Mouse (Mus musculus): ENCODE results near the gene Syp. TPM values are rescaled to one million over a fixed set of nuclear protein-coding genes. Genes with fewer than 3 reads are reported as not detected.

The Syp gene
- polyA plus RNA-seq (2017; shearing (Covaris generic)): 1 to 10 TPM; 9.3 TPM

DNA sequence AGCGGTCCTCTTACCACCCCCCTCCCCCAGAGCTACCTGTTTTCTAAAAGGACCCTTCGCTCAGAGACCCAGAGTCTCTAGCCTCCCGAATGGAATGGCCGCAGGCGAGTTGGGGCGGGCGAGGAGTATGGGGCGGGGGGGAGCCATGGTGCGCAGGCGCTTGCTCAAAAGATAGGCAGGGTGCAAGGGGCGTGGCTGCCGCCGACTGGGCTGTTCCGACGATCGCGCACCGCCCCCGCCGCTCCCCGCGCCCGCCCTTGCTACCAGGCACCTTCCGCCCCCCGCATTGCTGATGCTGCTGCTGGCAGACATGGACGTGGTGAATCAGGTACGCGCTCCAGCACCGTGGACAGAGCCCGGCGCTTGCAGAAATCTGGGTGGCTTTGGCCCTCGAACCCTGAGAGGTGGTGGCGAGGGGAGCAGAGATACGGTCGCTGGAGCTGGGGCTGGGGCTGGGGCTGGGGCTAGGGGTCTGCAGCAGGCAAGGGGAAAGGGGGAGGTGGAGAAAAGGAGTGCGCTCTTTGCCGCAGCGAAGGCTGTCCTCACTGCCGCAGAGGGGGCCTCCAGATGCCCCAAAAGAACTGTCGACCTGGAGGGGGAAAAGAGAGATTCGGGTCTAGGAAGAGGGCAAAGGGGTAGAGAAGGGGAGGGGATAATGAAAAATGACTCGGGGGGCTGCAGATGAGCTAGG is at the start of gene Syp:
TSS of gene Syp (plus strand) at position 71 of the 691 bp plus-strand sequence.
- peak; percentile 90 for ATAC-seq

DNA sequence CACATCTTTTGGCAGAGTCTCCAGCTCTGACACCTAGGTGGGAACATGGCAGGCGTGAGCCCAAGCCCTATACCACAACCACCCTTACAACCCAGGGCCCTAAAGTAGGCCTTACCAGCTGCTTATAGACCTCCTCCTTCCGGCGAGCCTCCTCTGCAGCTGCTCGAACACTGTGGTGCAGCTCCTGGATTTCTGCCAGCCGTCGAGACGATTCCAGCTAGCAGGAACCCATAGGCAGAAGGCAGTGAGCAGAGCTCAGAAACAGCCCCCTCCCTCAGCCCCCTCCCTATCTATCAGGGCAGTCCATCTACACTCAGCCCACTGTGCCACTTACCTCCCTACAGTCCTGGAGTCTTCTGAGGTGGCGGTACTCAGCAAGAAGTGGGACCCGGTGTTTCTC is 42.9 kb upstream of the Syp start:
- no peak for ATAC-seq

DNA sequence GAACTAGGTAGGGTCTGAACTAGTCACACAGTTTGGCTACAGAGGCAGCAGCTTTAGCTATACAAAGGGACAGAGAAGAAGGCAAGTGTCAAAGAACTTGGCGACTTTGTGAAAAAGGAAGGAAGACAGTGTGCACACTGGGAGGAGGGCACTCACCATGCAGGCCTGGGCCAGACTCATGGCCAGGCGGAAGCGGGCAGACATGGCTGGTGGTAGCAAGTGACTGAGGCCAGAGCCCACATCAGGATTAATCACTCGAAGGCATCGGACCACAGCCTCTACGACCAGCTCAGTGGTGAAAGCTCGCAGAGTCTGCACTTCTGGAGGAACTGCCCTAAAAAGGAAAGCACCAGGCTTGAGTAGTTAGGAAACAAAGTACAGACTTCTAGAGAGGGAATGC is 34.3 kb upstream of the Syp start:
- ATAC-seq: no peak

DNA sequence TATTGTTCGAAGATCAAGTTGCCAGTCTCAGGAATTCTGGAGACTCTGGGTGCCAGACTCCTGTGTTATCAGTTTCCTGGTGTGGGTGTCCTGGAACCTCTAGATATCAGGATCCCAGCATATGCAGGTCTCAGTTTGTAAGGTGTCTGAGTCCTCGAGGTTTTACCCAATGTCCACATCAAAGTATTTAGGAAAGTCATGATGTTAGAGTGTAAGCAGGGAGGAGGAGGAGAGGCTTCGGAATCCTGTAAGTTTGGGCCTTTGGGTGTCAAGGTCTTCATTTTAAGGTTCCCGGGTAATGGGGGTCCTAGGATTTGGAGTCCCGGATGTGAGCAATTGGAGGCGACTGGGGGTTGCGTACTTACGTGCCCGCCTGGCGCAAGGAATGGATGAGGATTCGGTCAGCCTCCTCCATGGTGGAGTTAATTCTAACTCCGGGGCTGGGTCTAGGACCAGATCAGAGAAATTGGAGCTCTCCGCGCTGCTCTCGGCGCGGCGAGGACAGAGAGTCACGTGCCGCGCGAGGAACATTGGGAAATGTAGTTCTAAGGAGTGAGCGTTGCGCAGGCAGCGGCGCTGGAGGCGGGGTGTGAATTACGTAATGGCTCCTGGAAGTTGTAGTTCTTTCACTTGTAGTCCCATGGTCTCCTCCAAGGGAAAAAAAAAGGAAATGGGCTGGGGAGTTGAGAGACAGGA is 33.2 kb upstream of the Syp start, which contains the start of gene Ccdc22:
TSS of gene Ccdc22 (minus strand) at position 639 of the 696 bp plus-strand sequence.
- peak; percentile 95 for ATAC-seq

DNA sequence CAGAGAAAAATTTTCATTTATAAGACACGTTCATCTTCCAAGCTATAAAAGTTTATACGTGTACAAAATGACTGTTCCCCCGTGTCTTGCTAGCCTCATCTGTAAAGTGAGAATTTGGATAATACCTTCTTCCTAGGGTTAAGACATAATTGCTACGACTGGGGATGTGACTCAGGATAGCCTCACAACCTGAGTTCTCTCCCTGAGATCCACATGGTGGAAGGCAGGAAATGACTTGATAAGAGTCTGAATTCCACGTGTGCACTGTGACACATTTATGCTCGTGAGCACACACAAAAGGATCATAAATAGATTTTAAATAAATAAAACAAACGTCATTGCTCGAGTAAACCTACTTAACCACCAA is 32.7 kb upstream of the Syp start:
- peak; percentile 46 for ATAC-seq

DNA sequence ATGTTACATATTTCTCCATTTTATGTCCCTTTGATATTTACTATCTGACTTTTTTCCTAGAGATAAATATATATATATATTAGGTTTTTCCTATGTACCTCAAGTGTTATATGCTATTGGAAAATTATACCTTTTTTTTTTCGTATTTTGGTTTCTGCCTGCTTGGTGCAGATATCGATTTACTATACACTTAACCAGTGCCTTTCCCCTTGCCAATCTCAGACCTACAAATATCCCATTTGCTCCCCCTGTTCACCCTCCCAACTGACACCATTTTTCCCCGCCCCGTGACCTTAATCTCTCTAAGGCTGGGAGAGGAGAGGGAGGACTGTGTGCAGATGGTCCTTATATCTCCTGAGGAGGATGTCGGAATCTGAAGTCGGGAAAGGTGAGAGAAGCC is 31.5 kb upstream of the Syp start, which contains the start of gene Cacna1f:
TSS of gene Cacna1f (plus strand) at position 301 of the 400 bp plus-strand sequence.
- no peak for ATAC-seq

DNA sequence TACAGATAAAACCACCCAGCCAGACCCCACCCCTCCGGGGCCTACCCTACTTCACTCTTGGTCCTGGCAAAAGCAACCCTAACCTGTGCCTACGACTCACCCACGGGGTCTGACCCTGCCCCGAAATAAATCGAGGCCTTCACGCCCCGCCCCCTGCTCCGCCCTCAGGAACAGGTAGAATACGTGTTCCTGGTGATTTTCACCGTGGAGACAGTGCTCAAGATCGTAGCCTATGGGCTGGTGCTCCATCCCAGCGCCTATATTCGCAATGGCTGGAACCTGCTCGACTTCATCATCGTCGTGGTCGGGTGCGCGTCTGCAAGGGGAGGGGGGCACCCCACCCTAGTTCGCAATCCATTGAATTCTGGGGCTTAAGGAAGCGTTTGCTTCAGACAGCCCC is 28.2 kb upstream of the Syp start:
- no peak for ATAC-seq

DNA sequence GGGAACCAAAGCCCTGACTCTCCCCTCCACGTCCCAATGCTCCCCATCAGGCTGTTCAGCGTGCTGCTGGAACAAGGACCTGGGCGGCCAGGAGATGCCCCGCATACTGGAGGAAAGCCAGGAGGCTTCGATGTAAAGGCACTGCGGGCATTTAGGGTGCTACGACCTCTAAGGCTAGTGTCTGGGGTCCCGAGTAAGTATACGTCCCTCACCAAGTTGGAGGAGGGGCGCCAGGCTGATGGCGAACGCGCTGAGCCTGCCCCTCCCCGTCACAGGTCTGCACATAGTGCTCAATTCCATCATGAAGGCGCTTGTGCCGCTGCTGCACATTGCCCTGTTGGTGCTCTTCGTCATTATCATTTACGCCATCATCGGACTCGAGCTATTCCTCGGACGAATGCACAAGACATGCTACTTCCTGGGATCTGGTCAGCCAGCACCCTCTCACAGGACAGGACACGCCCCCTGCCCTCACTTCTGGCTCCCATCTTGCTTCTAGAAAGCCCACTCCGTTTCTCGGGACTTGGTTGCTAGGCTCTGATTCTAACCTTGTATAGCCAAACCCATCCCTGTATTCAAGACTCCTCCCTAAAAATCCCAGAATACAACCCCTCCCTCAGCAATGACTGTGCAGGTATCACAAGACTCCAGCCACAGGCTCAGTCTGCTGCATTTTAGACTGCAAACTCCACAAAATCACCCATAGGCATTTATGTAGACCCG is 27.6 kb upstream of the Syp start:
- ATAC-seq: no peak

DNA sequence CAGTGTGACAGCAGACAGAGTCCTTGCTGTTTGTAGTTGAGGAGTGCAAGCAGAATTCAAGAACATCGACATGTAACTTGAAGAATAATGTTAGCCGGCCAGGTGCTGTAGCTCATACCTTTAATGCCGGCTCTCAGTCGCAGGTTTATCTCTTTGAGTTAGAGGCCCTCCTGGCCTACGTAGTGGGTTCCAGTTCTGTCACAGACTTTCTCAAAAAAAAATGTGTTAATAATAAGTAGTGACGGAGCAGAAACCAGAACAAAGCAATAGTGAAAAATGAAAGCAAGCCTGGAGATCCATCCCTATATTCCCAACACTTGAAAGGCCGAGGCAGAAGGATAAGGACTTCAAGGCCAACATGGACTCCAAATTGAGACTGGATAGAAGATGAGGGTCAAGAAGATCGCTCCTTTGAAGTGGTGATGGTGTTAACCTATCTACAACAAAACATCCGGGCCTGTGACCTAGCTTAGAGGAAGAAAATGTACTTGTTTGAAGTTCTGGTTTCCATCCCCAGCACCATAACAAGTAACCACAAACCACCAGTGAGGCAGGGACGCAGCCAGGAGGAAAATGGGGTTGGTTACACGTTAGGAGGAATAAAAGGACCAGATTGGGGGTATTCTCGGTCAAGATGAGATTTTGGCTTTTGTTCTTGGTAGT is 20.3 kb upstream of the Syp start:
- peak; percentile 90 for ATAC-seq

DNA sequence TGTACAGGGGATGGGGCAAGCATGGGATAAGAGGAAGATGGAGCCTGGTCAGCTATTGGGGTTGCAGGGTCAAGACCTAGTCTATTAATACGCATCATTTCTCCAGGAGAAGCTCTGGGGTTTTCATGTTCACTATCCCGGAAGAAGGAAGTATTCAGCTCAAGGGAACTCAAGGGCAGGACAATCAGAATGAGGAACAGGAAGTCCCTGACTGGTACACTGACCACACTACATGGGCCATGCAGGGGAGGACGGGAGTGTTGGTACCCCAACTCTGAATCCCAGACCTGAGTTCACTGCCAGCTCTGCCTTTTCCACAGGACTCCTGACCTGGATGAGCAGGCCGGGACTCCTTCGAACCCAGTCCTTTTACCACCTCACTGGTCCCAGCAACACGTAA is 5.7 kb upstream of the Syp start:
- no peak for ATAC-seq

DNA sequence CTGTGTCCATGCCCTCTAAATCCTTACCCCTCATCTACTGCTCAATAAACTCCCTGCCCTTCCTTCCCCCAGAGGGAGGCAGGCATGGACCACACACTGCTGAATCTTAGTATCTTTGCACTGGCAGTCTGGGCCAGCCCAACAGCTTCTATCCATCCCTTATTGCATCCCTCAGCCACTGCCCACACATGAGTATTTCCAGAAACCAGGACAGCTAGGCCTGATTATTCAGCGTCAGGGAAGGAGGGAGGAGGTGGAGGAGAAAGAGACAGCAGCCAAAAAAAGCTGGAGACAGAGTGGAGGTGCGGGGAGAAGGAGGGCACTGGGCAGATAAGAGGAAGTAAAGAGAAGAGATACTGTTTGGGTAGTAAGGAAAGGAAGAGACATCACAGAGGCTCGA is 3.2 kb upstream of the Syp start:
- ATAC-seq: no peak

DNA sequence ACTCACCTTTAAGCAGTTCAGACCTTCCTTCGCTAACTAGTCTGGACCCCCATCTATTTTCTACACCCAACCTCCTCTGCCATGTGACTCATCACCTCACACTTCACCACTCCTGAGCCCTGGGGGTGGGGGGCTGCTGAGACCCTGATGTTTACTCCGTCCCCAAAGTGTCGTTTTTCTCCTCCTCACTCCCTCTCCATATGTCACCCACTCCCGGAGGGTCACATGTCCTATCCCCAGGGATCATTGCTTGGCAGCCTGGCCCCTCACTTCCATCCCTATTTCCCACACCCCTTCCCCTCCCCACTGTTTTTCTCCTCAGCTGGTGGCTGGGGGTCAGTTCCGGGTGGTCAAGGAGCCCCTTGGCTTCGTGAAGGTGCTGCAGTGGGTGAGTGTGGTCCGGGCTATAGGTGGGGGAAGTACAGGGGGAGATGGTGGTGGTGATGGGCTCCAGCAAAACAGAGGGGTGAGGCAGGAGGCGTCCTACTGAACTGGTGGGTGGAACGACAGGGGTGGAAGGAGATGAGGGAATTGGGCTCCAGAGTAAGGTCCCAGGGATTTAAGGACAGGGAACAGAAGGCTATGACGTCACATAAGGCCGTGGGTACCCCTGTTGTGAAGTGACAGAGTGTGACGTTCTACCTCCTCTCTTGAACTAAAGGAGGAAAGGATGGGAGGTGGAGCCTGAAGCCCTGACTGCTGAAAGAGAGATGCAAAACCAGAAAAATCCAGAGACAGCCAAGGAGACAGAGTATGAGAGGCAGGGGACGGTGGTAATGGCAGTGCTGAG is 1.5 kb downstream of the Syp start:
- no peak for ATAC-seq

DNA sequence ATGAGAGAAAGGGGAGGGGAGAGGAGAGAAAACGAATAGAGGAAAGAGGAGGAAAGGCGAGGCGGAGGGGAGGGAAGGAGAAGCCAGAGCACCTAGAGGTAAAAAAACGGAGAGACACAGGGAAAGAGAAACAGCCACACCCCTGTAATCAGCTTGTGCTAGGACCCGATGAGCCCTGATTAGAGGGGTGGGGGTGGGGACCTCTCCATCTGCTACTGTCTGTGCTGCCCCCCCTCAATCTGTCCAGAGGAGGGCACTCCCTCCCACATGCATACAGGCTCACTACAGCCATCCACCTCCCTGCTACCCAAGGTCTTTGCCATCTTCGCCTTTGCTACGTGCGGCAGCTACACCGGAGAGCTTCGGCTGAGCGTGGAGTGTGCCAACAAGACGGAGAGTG is 2.5 kb downstream of the Syp start:
- no peak for ATAC-seq

DNA sequence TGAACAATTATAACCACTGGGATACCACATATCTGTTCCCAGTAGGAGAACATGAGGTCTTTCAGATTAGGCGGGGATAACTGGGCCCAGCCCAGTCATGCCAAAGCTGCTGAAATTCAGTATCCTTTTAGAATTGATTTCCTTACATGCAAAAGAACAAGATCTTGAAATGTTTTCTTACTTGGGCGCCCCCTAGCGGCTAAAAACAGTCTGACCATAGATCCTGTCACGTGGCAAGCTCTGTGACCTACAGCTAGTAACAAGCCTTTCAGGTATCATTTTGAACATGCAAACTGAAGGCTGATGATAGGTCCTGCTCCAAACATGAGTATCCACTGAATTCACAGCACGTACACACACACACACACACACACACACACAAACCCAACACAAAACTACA is 7.1 kb downstream of the Syp start:
- peak; percentile 22 for ATAC-seq

DNA sequence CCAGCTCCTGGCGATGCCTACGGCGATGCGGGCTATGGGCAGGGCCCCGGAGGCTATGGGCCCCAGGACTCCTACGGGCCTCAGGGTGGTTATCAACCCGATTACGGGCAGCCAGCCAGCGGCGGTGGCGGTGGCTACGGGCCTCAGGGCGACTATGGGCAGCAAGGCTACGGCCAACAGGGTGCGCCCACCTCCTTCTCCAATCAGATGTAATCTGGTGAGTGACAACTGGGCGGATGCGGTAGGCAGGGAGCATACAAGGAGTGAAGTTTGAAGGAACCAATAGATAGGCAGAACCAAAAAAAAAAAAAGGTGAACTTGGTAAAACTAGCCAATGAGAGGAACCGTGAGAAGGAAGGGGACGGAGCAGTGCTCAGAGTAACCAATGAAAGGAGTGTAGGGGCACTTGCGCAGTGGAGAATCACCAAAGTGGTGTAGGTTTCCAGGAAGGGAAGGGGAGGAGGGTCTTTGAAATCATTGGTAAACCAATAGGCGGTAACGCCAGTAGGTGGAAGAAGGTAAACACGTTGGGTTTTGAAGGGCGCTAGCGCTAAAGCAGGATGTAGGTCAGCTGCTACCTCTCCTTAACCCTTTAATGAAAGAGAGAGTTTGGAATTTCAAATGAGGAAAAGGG is 10.5 kb downstream of the Syp start:
- peak; percentile 89 for ATAC-seq

DNA sequence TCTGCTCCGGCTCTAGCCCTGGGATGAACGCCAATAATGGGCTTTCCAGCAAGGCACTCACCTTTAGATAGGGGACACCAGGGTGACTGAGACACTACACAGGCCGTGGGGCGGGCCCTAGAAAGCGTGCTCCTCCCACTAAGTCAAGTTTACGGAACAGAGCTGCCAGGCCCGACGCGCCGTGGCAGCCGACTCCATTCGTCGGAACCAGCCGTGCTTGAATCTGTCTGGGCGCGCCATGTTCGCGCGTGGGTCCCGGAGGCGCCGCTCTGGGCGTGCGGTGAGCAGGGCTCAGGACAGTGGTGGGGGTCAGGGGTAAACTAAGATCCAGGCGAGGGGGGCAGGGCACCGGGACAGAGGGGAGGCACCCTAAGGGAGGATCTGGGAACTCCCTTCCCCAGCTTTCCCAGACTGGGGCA is 19.0 kb downstream of the Syp start, which contains the start of gene Prickle3:
TSS of gene Prickle3 (plus strand) at position 40 of the 419 bp plus-strand sequence.
- peak; percentile 97 for ATAC-seq

DNA sequence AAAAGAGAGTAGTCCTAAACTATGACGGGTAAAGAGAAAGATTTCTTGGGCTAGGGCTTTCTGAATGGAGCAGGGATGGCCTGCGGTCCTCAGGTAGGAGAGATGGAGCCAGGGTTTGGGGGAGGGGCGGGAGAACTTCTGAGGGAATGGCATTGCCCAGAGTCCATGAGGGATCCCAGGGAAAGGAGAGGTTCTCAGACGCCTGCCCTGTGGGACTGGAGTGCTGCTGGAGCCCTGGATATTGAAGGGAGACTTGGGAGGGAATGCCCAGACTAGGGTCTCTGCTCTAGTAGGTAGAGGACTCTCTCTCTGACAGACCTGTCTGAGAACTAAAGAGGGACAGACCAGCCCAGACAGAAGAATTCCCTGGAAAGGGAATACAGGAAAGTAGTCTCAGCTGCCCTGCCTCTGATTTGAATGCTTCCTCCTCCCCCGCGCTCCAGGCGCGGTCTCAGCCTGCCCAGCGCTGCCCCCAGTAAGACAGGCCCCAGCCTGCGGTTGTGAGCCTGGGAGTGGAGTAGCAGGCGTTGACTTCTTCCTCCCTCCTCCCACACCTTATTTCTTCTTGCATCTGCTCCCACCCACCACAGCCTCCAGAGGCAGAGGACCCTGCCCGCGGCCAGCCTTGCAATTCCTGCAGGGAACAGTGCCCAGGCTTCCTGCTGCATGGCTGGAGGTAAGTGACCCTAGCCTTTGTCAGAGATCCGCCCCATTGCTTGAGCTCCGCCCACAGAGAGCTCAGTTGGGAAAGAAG is 19.9 kb downstream of the Syp start:
- no peak for ATAC-seq

DNA sequence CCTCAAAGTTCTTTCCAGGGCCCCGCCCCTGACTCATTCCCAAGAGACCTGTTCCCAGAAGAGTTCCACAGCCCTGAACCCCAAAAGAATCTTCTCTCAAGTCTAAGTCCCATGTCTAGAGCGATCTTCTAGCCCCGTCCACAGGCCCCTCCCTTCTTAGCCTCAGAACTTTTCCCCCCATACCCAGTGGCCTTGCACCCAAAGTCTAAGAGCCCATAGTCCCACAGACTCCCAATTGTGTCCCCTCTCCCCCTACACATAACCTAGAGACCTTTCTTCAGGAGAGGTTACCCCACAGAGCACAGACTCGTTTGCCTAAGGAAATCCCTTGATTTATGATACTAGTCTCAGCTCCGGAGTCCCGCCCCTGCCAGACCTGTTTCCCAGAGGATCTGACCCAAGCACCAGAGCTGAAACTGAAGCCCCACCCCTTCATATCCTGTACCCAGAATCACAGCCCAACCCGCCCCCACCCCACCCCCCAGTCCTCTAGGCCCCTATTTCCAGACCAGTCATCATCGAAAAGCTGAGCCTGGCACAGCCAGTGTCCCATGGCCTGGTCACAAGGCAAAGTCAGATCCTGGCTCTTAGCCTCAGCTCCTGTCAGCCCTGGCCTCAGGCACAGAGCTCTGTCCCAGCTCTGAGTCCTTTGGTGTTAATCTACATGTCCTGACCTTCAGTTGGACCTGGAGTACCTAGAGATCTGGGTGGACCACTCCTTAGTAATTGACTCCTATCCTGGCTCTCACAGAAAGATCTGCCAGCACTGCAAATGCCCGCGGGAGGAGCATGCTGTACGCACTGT is 20.7 kb downstream of the Syp start:
- ATAC-seq: no peak

DNA sequence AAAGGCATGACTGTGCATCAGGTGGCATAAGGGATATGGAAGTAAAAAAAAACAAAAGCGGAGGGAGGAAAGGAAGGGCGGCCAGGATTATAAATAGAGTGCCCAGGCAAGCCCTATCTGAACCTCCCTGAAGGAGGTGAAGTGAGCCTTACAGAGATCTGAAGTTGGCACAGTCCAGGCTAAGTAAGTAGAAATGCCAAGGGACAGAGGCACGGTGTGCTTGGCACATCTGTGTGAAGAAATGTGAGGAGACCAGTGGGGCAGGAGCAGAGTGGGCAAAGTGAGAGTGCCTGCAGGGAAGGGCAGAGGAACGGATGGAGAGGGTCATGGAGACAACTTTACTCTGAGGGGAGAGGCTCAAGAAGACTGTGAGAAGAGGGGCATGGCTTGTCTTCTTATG is 22.8 kb downstream of the Syp start:
- no peak for ATAC-seq

DNA sequence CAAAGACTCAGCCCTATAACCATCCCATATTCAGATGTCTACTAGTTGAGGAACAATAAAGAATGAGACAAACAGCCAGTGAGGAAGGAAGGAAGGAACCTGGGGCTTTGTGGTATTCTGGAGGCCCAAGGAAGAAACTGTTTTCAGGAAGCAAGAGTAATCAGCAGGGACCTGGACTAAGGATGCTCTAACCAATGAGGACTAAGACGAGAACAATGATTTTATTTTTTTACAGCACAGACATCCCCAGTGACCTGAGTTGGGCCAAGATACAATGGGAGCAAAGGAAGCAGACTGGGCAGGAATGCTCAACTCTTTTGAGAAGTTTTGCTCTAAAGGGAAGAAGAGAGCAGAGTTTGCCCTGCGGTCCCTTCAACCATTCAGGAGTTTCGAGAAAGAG is 24.7 kb downstream of the Syp start:
- ATAC-seq: no peak

All from CD4-positive, CD25-positive, alpha-beta regulatory T cell, adult 4 months (primary cell).